Mouse (Mus musculus) 416B (cell line): ENCODE measurements around the gene Hist1h2bf.
A peak's percentile ranks its signal among the peaks of the same experiment; 100 is the strongest.

ENCODE experiments used
- DNase-seq: peaks from one replicate; pipeline ENCODE4 v3.0.0; 2011; ENCODE audit warnings: low read depth

Hist1h2bf gene

DNA sequence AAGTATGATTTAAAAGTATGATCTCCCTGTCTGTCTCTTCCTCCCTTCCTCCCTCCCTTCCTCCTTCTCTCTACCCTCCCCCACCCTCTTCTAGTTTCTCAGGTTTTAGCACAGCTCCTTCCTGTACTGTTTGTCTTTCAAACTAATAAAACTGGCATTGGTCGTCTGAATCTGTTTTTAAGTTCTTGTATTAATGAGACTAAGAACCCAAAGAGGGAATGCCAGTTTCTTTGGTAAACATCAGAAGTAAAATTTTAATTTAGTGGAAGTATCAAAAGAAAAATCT lies 12.9 kb upstream of the Hist1h2bf start:
- peak; percentile 68 for DNase-seq

GRCm38 (mm10) chr13:23586099-23586939 lies 12.3 kb upstream of the Hist1h2bf start:
- DNase-seq: peak; percentile 73

DNA sequence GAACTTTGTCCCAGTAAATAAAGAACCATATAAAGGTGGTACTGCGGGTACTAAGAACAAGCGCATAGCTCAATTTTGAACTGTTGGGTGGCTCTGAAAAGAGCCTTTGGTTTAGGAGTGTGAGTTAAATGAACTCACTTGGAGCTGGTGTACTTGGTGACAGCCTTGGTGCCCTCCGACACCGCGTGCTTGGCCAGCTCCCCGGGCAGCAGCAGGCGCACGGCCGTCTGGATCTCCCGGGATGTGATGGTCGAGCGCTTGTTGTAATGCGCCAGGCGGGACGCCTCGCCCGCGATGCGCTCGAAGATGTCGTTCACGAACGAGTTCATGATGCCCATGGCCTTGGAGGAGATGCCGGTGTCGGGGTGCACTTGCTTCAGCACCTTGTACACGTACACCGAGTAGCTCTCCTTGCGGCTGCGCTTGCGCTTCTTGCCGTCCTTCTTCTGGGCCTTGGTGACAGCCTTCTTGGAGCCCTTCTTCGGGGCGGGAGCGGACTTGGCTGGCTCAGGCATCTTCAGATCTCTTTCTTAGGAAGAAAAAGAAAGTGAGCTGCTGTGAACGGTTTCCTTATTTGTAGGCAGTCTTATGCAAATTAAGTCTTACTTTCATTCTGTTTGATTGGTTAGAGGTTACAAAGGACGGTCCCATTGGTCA lies 11.6 kb upstream of the Hist1h2bf start:
- DNase-seq: peak; percentile 99

DNA sequence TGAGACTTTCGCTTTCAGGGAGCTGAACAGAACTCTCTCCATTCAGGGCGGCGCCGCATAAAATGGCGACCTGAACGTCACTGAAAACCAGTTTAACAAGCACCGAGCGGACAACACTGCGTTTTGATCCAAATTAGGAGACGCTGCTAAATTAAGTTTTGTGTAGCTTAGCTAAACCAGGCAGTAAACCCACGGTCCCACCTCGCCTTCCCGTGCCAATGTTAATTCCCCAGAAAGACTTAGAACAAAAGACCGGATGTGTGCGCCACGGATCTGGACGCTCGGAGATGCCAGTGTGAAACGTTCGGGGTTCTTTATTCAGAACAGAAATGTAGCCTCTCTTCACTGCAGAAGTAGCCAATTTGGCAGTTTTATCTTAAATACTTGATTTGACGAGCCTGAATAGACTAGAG lies 11.0 kb upstream of the Hist1h2bf start:
- DNase-seq: peak; percentile 91

DNA sequence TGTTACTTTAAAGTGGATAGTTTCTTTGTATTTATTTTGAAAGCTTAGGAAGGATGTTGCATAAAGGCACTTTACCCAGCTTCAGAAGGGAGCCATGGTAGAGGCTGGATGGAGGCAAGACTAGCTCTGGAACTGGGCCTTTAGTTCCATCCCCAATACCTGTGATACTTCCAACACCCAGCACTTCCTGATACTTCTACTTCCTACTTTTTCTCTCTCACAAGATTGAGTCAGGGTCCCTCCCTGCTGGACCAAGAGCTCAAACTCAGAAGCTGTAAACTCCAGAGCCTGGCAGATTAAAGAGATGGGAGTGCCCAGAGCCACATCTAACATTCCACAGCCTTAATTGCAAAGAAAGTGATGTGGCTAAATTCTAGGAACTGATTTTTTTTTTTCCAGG lies 10.3 kb upstream of the Hist1h2bf start:
- DNase-seq: peak; percentile 68

GRCm38 (mm10) chr13:23583387-23584068 lies 9.5 kb upstream of the Hist1h2bf start:
- peak; percentile 54 for DNase-seq

DNA sequence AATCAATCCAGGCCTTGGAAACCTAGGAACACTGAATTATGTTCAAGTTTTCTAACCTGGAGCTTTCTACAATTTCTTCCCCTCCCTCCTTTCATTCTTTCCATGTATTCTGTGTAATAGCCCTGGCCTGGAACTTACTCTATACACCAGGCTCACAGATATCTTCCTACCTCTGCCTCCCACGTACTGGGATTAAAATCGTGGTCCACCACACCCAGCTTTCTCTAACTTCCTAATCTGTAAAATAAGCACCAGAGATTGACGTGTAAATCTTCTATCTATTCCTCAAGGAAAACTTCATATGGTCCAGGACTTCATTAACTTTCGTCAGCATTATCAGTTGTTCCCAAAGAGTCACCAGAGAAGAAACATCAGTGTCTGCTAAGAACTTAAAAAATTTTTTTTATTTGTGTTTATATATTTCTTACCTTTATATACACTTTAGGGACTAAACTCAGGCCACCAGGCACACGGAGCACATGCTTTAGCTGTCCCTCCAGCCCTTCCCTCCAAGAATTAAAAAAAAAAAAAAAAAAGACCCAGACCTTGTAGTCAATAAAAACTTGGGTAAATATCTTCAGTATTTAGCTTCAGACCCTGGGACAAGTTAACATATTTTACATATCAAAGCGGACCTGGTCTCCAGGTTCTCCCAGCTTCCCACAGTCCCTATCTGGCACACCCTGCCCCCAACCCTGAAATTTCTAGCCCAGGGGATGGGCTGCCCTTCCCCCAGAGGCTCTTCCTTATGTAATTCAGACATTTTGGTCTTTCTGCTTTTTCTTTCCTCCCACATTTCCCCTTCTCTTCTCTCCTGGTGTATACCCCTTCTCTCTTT lies 8.4 kb upstream of the Hist1h2bf start:
- peak; percentile 82 for DNase-seq

- peak; percentile 100 for DNase-seq
Measured at GRCm38 (mm10) chr13:23581408-23582218, 7.6 kb upstream of the Hist1h2bf start, which contains the start of gene Hist1h4d. Gene Hist1h4d (plus strand): TSS chr13:23581598.

DNA sequence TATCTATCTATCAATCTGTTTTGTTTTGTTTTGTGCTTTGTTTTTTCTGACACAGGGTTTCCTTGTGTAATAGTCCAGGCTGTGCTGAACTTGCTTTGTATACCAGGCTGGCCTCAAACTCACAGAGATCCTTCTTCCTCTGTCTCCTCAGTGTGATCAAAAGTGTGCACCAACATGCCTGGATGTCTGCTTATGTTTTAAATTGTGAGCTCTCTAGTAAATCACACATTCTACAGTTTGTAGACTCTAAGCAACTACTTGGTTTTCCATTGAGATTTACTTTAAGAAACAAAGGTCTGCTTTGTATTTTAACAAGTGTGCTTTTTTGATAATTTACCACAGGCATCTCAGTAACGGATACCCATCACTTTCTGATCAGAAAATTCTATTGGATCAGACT lies 3.8 kb upstream of the Hist1h2bf start:
- peak; percentile 50 for DNase-seq

DNA sequence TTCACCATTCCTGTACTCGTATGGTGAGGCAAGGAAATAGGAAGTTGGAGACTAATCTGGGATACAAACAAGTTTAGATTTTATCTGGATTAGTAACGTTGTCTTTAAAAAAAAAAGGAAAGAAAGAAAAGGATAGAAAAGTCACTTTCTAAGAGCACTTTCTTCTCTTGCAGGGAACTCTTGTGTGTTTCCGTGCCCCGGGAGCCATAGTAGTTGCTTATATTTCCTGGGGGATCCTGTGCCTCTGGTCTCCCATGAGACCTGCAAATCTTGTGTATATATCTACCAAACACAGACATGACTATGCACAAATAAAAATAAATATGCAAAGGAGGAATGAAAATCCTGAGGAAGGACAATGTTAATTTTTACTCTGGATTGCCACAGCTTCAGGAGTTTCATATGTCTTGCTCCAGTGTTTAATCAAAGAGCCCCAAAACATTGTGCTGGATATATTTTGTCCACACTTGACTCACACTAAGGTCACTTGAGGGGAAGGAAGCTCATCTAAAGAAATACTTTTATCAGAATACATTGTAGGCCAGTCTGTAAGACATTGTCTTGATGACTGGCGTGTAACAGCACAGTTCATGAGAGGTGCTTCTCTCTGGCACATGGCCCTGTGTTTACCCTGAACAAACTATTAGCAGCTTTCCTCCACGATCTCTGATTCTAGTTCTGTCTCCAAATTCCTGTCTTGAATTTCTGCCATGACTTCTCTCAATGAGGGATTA lies 3.1 kb upstream of the Hist1h2bf start:
- peak; percentile 75 for DNase-seq

DNA sequence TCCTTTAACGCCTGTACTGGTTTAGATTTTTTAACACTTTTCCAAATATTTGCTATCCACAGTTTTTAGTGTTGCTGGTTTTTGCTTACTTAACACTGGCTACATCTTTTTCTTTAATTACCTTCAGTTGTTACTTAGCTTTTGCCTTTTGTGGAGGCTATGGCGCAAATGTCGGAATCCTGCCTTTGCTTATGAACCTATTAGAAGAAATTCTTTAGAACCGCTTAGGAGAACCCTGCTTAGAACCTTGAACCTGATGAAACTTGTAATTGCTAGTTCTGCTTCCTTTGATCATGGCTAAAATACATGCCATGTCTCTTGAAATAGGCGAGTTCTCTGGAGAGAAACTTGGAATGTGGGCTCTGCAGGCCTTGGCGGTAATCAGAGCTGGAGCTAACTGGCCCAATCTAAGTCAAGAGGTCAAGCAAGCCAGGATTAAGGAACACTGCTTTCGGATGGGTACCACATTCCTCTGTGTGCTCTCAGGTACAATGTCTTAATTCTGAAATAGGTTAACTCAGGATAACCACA lies 2.4 kb upstream of the Hist1h2bf start:
- peak; percentile 89 for DNase-seq

DNA sequence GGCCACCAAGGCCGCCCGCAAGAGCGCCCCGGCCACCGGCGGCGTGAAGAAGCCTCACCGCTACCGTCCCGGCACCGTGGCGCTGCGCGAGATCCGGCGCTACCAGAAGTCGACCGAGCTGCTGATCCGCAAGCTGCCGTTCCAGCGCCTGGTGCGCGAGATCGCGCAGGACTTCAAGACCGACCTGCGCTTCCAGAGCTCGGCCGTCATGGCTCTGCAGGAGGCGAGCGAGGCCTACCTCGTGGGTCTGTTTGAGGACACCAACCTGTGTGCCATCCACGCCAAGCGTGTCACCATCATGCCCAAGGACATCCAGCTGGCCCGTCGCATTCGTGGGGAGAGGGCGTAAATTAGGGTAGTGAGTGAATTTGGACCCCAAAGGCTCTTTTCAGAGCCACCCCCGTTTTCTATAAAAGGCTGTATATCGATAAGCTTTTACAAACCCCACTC lies 1.9 kb upstream of the Hist1h2bf start:
- peak; percentile 84 for DNase-seq

- DNase-seq: peak; percentile 99
Measured at GRCm38 (mm10) chr13:23575271-23575851, 1.4 kb upstream of the Hist1h2bf start, which contains the start of gene Hist1h3d. Gene Hist1h3d (plus strand): TSS chr13:23575763.

GRCm38 (mm10) chr13:23574546-23575170 lies 662 bp upstream of the Hist1h2bf start:
- DNase-seq: peak; percentile 91

DNA sequence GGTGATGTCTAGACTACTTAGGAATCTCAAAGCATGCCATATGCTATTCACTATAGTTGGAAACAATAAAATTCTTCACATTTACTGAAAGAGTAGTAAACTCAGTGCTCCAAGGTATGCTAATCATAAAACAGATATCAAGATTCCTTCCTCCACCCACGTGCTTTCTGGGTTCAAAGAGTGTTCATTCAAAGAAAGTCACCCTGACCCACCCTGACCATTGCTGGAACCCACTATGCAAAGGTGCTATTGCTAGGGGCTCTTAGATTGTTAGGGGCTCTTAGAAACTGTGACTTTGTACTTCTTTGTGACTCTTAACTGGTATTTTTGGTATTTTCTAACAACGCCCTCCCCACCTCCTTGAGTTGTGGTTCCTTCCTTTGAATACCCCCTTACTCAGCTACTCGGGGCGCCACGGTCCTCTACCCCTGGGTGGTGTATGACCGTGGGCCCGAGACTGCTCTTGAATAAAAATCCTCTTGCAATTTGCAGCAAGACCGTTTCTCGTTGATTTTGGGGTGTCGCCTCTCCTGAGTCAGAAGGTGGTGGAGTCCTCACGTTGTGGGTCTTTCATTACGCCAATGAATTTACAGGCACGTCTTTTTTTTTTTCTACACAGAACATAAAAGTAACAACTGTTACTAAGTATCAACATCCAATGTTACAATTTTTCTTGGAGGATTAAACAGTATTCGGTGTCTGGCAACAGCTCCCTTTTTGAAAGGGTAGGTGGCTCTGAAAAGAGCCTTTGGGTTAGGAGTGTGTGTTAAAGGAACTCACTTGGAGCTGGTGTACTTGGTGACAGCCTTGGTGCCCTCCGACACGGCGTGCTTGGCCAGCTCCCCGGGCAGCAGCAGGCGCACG lies 730 bp downstream of the Hist1h2bf start:
- peak; percentile 87 for DNase-seq

GRCm38 (mm10) chr13:23572218-23573033 lies 1.6 kb downstream of the Hist1h2bf start:
- DNase-seq: peak; percentile 92

- peak; percentile 94 for DNase-seq
Measured at GRCm38 (mm10) chr13:23571504-23572217, 2.3 kb downstream of the Hist1h2bf start.
